Mouse (Mus musculus): ENCODE measurements around the gene Tor1b.
"Not testable (repeated sequence)": the region's sequence is repeated elsewhere in the genome, so short reads cannot be mapped to it uniquely, and the experiment has no call there.

Tor1b gene

GRCm38 (mm10) chr2:30952824-30953490 is at the start of gene Tor1b:
TSS of gene Tor1b (plus strand) at chr2:30952959.
- DNase-seq (ENCODE audit: low spot score in 2 of 2): peak; percentile 78 to 80

- no peak for DNase-seq (ENCODE audit: low spot score in 2 of 2)
Measured at GRCm38 (mm10) chr2:30904231-30904630, 48.5 kb upstream of the Tor1b start.

GRCm38 (mm10) chr2:30904991-30905390 is 47.8 kb upstream of the Tor1b start:
- no peak for DNase-seq (ENCODE audit: low spot score in 2 of 2)

GRCm38 (mm10) chr2:30905906-30906305 is 46.9 kb upstream of the Tor1b start:
- DNase-seq (ENCODE audit: low spot score in 2 of 2): no peak

- no peak for DNase-seq (ENCODE audit: low spot score in 2 of 2)
Measured at GRCm38 (mm10) chr2:30906641-30907040, 46.1 kb upstream of the Tor1b start.

GRCm38 (mm10) chr2:30912291-30912773 is 40.4 kb upstream of the Tor1b start:
- DNase-seq (ENCODE audit: low spot score in 2 of 2): no peak

- no peak for DNase-seq (ENCODE audit: low spot score in 2 of 2)
Measured at GRCm38 (mm10) chr2:30913022-30913421, 39.7 kb upstream of the Tor1b start.

- DNase-seq (ENCODE audit: low spot score in 2 of 2): no peak
Measured at GRCm38 (mm10) chr2:30914836-30915235, 37.9 kb upstream of the Tor1b start.

GRCm38 (mm10) chr2:30915376-30915775 is 37.4 kb upstream of the Tor1b start:
- DNase-seq (ENCODE audit: low spot score in 2 of 2): no peak

- DNase-seq (ENCODE audit: low spot score in 2 of 2): not testable (repeated sequence)
Measured at GRCm38 (mm10) chr2:30915933-30916332, 36.8 kb upstream of the Tor1b start.

GRCm38 (mm10) chr2:30917649-30918048 is 35.1 kb upstream of the Tor1b start:
- no peak for DNase-seq (ENCODE audit: low spot score in 2 of 2)

GRCm38 (mm10) chr2:30918126-30918525 is 34.6 kb upstream of the Tor1b start:
- no peak for DNase-seq (ENCODE audit: low spot score in 2 of 2)

- DNase-seq (ENCODE audit: low spot score in 2 of 2): no peak
Measured at GRCm38 (mm10) chr2:30918780-30919329, 33.9 kb upstream of the Tor1b start.

GRCm38 (mm10) chr2:30920216-30920615 is 32.5 kb upstream of the Tor1b start:
- DNase-seq (ENCODE audit: low spot score in 2 of 2): no peak

GRCm38 (mm10) chr2:30923099-30923498 is 29.7 kb upstream of the Tor1b start:
- DNase-seq (ENCODE audit: low spot score in 2 of 2): no peak

GRCm38 (mm10) chr2:30925181-30925580 is 27.6 kb upstream of the Tor1b start:
- DNase-seq (ENCODE audit: low spot score in 2 of 2): no peak

- no peak for DNase-seq (ENCODE audit: low spot score in 2 of 2)
Measured at GRCm38 (mm10) chr2:30926381-30926780, 26.4 kb upstream of the Tor1b start.

GRCm38 (mm10) chr2:30927151-30927781 is 25.5 kb upstream of the Tor1b start:
- no peak for DNase-seq (ENCODE audit: low spot score in 2 of 2)

- DNase-seq (ENCODE audit: low spot score in 2 of 2): peak in 1 of 2 experiments; percentile 72
Measured at GRCm38 (mm10) chr2:30927844-30928628, 24.7 kb upstream of the Tor1b start.

- no peak for DNase-seq (ENCODE audit: low spot score in 2 of 2)
Measured at GRCm38 (mm10) chr2:30928893-30929482, 23.8 kb upstream of the Tor1b start.

GRCm38 (mm10) chr2:30929483-30930045 is 23.2 kb upstream of the Tor1b start, which contains the start of gene Ptges:
TSS of gene Ptges (minus strand) at chr2:30929863.
- DNase-seq (ENCODE audit: low spot score in 2 of 2): peak; percentile 58 to 61
